Mouse (Mus musculus) urinary bladder, adult 2 months (tissue): ENCODE data around the gene Rrp9. TPM values are rescaled to one million over a fixed set of nuclear protein-coding genes. Genes with fewer than 3 reads are reported as not detected.
"Not testable (repeated sequence)": the region's sequence is repeated elsewhere in the genome, so short reads cannot be mapped to it uniquely, and the experiment has no call there.

ENCODE experiments used
- DNase-seq: peaks from one replicate; pipeline ENCODE4 v3.0.0; 2022; ENCODE audit warnings: low spot score
- polyA plus RNA-seq: library from polyadenylated mRNA; depleted of rRNA; stranded (reverse); fragments of >200 nt; gene quantifications from 2 replicates; pipeline ENCODE4 v1.2.3, GENCODE M21; 2012

Rrp9 gene
- polyA plus RNA-seq, 1 experiment = 31.0 TPM

DNA sequence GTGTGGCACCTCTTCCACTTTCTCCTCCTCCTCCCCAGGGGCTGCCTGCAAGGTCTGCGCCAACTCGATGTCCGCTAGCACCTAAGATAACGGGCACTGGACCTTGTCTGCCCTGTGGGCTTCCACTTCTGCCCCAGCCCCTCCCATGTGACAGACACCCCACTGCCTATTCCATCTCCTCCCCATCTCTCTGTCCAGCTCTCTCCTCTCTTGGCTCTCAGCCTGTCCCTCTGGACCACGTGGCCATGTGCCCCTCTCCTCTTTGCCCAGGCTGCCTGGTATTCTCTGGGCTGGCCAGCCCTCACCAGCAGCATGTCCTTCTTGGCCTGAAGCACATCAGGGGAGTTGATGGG is 2.0 kb upstream of the Rrp9 start:
- DNase-seq = no peak

DNA sequence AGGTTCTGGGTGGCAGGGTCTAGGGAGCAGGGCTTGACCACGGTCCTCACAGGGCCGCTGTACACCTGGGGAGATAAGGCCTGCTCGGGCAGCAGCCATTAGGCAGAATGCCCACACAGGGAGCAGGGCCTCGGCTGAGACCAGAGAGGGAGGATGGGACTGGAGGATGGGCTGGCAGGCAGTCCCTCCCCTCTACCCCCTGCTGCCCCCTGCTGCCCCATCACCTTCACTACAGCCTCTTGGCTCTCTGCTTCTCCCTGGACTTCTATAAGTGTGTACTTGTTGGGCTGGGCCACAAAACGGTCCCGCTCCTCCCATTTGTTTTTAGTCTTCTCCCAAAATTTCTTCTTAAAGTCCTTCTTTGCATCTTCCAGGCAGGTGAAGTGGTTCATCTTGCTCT is 1.3 kb upstream of the Rrp9 start:
- DNase-seq = peak; percentile 44

DNA sequence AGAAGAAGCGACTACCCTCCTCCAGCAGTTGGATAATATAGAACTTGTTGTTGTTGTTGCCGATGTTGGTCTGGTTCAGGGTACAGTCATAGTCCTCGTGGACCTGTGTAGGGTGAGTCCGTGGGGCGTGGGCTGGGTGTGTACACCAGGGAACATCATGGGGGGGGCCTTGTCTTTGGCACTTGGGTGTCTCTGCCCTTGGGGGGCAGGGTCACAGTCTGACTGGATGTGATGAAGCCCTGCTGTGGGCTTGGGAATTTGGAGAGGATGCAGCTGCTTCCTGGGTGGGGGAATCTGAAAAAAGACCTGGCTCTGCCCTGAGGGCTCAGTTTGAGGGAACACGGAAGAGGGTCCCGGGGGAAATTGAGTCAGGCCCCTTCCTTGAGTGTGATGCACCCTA is 717 bp upstream of the Rrp9 start:
- peak; percentile 23 for DNase-seq

DNA sequence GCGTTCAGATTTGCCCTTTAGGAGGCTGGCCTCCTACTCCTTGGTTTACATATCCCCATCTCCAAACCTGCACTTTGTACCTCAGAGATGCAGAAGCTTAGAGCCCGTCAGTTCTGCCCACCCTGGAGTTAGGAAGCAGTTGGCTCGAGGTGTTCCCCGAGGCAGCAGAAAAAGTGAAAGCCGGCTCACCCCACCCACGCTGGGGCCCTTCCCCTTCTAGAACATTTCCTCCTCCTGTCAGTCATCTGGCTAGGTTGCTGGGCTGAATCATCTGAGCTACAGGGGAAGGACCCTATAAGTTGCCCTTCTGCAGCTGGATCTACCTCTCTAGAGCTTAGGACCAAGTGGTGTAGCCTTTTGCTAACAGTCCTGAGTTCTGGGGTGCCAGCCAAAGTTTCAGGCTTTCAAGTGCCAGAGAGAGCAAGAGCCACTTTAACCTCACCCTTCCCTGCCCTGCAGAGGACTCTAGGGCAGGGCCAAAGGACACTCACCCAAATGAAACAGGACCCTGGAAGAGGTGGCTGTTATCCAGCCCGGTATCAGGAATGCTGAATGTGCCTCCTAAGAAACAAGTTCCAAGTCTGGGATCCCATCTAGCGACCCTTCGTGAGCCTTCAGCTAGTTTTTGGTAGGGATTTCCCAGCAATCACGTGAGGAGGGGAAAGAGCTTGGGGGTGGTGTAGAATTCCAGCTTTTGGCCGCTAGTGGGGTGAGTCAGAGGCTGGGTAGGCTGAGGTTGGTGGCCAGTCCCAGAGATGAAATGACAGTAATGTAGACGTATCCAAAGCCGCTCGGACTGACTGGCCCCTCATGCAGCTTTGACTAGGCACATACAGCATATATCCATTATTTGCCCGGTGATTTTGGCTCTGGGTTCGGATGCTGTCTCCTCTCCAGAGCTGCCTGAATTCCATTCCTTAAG is 500 bp downstream of the Rrp9 start:
- peak; percentile 41 for DNase-seq

DNA sequence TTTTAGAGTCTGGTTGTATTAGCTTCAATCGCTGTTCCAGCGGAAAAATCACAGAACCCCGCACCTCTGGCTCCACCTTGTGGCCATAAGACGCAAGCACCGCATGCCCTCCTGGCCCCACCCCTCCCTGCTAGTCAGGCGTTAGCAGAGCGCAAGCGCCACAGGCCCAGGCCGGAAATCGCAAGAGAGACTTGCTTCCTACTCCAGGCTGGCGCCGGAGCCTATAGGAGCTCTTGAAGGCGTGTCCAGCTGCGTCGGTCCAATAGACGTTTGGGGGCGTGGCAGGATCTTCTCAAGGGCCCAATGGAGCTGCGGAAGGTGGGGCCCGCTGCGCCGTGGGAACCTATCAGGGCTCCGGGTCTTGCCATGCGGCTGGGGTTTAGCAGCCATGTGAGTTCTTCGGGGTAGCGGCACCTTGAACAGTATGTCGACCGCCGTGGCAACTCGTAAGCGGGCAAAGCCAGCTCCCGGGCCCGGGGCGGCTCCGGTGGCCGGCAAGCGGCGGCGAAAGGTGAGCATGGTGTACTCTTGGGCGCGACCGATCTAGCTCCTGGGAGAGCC is 1.2 kb downstream of the Rrp9 start, which contains the start of gene Parp3:
Parp3 (minus strand) TSS at position 26 of the 561 bp plus-strand sequence.
- DNase-seq = peak; percentile 92

DNA sequence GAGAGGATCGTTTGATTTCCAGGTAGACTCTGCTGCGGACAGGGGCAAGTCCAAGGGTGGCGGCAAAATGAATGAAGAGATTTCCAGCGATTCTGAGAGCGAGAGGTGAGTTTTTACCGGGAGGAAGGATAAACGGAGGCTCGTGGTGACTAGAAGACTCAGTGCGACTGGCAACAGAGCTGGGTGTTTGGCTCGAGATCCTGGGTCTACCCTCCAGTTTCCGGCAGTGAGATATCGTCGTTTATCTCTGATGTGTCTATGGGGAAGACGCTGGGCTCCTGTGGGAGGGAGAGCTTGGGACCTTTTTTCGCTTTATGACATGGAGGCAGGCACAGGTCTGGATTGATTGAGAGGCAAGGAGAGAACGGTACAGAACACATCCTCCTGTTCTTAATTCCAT is 1.9 kb downstream of the Rrp9 start:
- DNase-seq = peak; percentile 16

DNA sequence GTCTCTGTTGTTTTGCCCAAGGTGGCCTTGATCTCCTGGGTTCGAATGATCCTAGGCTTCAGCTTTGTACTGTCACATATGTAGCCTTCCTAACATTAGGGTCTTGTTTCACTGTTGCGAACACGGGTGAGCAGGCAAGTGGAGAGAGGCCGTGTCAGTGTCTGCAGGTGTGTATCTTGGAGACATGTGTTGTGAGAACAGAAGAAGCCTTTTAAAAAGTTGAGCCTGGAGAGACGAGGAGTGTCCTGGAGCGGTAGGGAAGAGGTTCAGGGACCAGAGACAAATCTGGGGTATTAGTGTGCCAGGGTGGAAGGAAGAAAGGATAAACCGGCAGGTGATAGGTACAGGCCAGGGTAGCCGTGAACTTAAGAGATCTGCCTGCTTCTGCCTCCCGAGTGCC is 2.3 kb downstream of the Rrp9 start:
- DNase-seq = no peak

DNA sequence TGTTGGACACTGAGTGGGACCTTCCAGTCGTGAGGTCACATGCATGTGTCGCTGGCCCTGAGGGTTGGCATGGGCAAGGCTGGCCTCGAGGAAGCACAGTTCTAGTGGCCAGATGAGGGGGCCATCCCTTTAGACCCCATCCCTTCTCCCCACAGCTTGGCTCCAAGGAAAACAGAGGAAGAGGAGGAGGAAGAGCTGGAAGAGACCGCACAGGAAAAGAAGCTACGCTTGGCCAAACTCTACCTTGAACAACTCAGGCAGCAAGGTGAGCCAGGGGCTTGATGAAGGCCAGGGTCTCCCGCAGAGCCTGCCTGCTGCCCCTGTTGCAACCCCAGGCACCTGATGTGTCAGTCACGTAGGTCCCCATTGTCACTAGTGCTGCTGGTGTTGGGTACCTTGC is 4.8 kb downstream of the Rrp9 start:
- DNase-seq = peak; percentile 16

DNA sequence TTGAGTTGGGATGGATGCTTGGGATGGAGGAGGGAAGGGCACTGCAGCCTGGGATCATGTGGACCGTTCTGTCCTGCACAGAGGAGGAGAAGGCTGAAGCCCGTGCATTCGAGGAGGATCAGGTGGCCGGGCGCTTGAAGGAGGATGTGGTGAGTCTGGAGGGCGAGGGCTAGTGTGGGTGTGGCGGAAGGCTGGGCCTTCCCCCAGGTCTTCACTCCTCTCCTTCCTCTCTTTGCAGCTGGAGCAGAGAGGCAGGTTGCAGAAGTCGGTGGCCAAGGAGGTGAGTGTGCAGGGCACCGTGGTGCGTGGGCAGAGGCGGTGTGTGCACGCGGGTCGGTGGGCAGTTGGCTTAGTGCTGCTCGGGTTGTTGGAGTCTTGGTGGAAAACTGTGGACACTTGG is 5.3 kb downstream of the Rrp9 start:
- DNase-seq = peak; percentile 17

DNA sequence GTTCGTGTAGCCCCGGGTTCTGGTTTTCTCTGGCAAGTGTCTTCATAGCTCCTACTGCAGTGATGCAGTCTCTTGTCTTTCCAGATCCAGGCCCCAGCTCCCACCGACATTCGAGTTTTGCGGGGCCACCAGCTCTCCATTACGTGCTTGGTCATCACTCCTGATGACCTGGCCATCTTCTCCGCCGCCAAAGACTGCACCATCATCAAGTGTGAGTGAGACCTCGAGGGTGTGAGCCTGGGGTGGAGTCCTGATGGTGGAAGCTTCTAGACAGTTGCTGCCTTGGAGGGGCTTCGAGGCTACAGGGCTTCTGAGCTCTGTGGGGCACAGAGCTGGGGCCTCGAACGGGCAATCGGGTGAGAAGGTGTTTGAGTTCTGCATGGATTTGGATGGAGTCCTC is 5.9 kb downstream of the Rrp9 start:
- no peak for DNase-seq

DNA sequence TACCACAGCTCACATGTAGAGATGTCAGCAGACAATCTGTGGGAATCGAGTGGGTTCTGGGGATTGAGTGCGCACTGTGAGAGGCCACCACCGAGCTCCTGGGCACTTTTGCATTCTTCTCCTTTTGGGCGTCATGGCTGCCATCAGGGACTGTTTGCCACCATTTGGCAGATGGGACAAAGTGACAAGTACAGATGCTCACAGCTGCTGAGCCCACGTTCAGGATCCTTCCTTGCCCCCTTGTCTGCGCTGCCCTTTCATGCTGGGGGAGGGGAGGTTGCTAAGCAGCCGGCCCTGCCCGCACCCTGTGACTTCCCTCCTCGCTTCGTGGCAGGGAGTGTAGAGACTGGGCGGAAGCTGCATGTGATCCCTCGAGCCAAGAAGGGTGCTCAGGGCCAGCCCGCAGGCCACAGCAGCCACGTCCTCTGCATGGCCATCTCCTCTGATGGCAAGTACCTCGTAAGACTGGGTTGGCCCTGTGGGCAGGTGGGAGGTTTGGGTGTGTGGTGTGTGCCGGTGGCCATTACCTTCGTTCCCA is 6.9 kb downstream of the Rrp9 start:
- no peak for DNase-seq

DNA sequence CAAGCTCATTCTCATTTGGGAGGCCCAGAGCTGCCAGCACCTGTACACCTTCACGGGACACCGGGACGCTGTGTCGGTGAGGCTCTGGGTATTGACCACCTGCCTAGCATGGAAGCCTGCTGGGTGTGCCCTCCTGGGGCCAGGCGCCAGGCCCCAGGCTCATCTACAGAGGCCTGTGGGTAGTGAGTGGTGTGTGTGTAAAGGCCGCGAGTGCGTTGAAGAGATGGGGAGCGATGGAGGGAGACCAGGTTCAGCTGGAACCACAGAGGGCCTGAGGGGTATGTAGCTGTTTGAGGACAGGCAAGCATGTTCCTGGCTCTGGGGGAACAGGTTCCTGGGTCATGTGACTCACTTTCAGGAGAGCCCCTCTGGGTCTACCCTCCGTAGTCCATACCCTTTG is 7.4 kb downstream of the Rrp9 start:
- no peak for DNase-seq

DNA sequence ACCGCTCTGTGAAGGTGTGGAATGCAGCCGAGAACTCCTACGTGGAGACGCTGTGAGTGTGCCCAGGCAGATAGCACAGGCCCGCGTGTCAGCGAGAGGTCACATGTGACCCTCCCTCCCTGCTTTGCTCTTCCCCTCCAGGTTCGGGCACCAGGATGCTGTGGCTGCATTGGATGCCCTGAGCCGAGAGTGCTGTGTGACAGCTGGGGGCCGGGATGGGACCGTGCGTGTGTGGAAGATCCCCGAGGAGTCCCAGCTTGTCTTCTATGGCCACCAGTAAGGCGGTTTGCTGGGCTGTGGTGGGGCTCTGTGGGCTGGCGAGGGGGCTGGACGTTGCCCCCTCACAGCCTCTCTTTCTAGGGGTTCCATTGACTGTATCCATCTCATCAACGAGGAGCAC is 7.8 kb downstream of the Rrp9 start:
- no peak for DNase-seq

DNA sequence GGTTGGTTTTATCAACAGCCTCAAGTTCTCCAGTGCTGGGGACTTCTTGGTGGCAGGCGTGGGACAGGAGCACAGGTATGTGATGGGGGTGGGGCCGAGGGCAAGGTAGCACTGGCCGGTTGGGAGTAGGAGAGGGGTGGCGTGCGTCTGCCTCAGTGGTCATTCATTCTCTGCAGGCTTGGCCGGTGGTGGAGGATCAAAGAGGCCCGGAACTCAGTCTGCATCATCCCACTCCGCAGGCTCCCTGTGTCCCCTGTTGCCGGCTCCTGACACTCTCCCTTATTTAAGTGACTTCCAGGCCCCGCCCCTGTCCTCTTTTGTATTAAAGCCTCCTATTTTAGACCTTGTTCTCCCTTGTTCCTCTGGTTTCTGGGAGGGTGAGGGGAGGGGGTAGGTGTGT is 9.3 kb downstream of the Rrp9 start:
- DNase-seq = no peak

DNA sequence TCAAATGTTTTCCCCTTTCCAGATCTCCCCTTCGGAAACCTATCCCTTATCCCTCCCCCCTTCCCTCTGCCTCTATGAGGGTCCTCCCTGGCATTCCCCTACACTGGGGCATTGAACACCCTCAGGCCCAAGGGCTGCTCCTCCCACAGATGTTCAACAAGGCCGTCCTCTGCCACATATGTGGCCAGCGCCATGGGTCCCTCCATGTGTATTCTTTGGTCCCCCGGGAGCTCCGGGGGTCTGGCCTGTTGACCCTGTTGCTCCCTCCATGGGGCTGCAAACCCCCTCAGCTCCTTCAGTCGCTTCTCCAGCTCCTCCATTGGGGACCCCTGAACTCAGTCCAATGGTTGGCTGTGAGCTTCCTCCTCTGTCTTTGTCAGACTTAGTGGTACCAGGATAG is 11.8 kb downstream of the Rrp9 start:
- DNase-seq = not testable (repeated sequence)

DNA sequence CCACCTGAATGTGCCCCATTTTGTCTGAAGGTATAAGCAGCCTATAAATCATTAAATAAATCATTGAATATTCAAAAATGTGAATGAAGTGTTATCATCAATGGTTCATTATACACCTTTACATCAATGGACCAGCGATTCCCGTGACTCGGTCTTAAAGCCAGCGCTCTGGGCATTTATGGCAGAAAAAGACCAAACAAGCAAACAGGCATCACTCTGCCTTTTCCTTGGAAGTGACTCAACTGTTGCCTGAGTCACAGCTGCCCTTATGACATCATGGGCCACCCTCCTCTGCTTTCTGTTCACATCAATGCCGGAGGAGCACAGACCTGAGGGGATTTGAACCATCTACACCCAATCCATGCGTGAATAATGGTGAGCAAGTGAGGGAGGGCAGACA is 23.9 kb downstream of the Rrp9 start, which contains the start of gene Iqcf1:
Iqcf1 (plus strand) TSS at position 301 of the 400 bp plus-strand sequence.
- no peak for DNase-seq

DNA sequence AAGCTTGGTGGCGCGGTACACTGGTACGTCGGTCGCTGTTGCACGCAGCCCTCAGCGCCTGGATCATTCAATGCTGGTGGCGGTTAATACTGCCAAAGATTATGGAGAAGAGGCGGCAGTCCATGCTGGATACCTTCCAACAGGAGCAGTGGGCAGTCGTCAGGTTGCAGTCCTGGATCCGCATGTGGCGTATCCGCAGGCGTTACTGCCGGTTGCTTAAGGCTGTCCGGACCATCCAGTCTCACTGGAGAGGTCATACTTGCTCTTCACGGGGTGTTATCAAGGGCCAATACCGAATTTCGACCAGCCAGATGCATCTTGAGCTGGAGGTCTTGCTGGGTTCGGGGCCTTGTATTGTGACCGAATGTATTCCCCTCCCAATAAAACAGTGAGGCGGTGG is 26.1 kb downstream of the Rrp9 start:
- no peak for DNase-seq

DNA sequence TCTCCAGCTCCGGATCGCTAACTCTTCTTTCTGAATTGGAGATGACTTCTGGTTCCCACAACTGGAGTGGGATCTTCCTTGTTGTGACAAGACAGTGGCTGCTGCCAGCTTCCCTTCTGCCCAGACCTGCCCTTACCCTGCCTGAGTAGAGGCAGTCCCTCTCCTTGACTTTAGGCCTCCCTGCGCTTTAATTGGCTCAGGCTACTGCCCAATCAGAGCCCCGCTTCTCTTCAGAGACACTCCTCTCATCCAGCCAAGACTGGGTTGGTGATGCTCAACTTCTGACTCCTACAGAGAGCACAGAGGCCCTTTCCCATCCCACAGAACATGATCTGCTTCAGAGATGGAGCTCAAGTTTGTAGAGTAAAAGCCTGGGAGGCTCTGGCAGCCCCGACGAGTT is 28.5 kb downstream of the Rrp9 start:
- DNase-seq = no peak

DNA sequence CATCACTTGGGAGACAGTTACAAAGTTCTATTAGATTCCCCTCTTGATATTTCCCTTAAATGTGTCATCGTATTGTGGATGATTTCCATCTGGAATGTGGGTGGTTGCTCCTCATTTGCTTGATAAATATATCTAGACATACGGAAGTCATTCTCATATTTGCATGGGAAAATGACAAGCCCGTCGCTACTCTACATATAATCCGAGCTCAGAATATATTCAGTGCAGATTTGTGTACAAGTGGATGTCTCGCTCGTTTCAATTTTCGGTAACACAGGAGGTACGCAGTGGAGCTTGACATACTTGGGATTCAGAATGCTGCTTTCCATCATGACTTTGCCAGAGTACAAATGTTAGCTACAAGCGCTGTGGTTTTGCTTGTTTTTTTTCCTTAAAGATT is 33.6 kb downstream of the Rrp9 start:
- no peak for DNase-seq

DNA sequence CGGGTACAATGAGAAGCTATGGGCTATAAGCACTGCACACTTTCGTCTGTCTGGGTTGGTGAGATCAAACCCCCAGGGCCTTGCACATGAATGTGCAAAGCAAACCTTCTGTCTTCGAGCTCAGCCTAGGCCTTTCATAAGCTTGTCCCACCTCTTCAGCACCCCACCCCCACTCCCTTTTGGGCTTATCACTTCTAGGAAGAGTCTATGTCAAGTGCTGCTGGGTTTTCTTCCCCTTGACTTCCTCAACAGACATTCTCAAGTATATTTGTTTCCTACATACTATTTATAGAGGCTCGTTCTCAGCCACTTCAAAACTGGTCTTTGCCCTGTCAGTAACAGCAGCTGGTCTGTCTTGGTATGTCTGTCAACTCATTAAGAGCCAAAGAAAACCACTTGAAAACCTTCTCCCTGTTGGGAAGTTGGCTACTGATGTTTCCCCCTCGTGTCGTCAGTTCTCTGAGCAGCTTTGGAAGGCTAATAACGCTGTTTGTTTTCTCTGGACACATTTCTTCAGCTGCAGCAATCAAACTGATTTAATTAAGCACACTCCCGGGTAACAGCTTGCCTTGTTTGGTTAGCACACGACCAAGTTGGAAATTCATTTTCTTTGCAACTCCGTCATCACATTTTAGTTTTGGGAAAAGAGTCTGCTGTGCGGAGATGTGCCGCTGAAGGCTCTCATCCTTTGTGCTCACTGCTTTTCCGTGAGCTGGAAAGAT is 37.1 kb downstream of the Rrp9 start:
- no peak for DNase-seq

DNA sequence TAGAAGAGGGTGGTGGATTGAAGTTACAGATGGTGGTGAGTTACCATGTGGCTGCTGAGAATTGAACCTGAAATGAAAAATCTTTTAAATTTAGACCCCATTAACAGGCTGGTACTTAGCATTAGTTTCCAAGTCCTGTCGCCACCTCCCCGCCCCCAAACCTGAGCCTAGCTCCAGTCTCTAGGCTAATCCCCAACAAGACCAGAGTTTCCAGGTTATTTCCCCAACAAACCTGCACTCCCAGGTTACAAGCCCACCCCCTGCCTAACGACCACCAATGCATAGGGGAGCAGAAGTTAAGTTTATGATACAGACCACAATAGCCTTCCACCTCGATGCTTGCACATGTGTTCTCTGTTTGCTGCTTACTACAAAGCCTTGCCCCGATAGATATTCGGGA is 37.8 kb downstream of the Rrp9 start:
- DNase-seq = no peak

DNA sequence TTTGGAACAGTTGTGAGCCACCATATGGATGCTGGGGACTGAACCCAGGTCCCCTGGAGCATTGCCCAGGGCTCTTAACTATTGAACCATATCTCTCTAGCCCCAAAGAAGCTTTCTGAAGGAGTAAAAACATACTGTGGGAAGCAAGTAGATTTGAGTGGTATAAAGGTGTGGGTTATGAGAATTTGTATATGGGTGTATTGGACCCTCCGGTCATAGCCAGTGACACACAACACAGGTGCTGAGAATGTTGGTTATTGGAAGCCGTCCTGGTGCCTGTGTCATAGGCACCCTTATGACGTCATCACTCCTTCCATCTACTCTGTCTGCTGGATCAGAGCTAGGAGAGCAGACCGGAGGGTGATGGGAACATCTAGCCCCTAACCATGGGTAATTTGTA is 38.5 kb downstream of the Rrp9 start, which contains the start of gene Iqcf5:
Iqcf5 (plus strand) TSS at position 301 of the 400 bp plus-strand sequence.
- no peak for DNase-seq
